Mouse (Mus musculus) induced T-regulatory cell, adult 2 months (primary cell): ENCODE data around the gene Dclk1.

Experiments
- DNase-seq: peaks from one replicate; pipeline ENCODE4 v3.0.0-alpha.2; 2012; ENCODE audit warnings: low read depth

Dclk1 gene

GRCm38 (mm10) chr3:55541799-55542198 is 299.6 kb downstream of the Dclk1 start:
- no peak for DNase-seq

- DNase-seq = no peak
Observed at GRCm38 (mm10) chr3:55542310-55542709, 300.1 kb downstream of the Dclk1 start.

- DNase-seq = no peak
Observed at GRCm38 (mm10) chr3:55542947-55543346, 300.8 kb downstream of the Dclk1 start.

DNA sequence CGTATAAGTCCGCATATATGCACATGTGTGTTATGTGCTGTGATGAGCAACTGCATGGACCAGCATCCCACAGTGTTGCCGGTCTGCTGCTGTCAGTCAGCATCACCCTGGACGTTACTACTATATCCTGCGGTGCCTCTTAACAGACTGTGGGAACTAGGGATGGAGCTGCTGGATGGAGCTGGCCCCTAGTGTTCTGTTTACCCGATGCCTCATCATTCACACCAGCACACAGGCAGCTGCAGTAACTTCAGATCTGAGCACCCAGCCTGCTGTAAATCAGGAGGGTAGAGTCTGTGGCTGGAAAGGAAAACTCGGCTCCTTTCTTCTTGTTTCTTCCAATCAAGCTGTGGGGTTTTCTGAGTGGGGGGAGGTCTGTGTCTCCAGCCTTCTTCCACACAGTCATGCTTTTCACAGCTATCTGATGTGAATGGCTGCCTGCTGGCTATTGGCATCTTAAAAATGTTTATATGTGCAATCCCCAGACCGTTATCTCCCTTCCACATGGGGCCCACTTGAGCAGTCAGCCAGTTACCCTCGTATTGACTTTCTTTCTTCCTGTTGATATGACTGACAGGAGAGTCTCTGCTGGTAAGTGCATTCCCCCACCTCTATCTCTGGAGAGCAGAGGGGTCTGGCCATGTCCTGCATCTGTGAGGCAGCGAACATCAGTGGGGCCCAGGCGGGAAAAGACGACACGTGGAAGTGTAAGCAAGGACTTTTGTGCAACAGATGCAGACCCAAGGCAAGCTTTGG is 301.9 kb downstream of the Dclk1 start:
- no peak for DNase-seq

GRCm38 (mm10) chr3:55545296-55545695 is 303.1 kb downstream of the Dclk1 start:
- DNase-seq = no peak

DNA sequence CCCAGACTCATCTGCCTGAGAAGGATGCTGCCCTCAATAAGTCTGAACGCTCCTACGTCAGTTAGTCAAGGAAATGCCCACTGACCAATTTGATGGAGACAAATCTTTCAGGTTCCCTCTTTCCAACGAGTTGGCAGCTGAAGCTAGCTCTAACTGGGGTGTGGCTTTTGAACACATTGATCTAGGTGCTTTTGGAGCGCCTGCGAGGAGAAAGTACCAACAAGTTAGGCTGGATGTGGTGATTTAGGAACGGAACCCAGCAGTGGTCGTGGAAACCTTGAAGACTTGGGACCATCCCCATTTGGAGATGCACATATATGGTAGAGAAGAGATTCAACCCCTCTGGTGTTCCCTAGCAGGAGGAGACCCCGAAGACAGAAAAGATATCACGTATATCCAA is 303.8 kb downstream of the Dclk1 start:
- DNase-seq = no peak

- DNase-seq = no peak
Observed at GRCm38 (mm10) chr3:55547106-55547505, 304.9 kb downstream of the Dclk1 start.

- DNase-seq = no peak
Observed at GRCm38 (mm10) chr3:55549376-55549775, 307.2 kb downstream of the Dclk1 start.

- no peak for DNase-seq
Observed at GRCm38 (mm10) chr3:55550962-55551361, 308.8 kb downstream of the Dclk1 start.

DNA sequence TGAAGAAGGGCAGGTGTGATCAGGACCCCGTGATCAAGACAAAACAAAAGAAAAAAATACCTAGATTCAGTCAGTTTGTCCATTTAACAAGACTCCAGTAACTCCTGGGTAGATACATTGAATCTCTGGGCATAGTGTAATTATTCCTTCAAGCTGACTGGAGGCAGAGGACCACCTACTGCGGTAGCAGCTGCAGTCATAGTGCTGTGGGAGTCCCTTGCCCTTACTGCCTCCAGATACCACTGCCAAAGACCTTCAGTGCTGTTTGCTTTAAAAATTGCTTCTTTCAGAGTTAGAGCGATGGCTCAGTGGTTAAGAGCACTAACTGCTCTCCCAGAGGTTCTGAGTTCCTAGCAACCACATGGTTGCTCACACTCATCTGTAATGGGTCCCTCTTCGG is 309.7 kb downstream of the Dclk1 start:
- no peak for DNase-seq

DNA sequence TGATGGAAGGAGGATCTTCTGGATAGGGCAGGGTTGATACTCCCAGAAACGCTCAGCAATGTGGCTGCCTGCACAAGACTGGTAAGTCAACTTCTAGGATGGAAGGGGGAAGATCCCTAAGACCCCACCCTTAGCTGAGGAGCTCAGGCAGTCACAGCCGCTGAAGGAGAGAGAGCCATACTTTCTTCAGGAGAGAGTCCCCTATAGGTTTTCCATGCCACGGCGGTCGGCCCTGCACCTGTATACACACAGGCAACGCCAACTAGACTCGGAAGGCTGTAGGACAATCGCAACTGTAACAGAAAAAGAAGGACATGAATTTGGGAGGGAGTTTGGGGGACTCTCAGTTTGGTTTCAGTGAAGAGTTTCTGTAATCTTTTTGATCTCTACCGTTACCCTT is 310.9 kb downstream of the Dclk1 start:
- DNase-seq = no peak

DNA sequence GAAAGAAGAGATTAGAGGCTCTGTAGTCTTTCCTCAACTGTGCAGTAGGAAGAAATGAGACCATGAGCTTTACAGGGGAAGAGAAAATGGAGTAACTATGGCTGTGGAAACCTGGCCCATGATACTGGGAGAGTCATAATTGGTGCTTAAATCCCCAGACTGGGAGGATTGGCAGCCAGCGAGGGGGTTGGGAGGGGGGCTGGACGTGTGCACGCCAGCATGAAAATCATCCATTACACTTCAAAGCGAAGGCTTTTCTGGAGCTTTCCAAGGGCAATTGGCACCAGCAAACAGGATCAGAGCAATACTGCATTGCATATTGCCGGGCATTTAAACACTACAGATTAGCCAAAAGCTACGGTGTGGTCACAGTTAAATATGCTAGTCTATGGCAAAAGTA is 313.7 kb downstream of the Dclk1 start:
- DNase-seq = no peak

- no peak for DNase-seq
Observed at GRCm38 (mm10) chr3:55558570-55558969, 316.4 kb downstream of the Dclk1 start.

- DNase-seq = no peak
Observed at GRCm38 (mm10) chr3:55567476-55567875, 325.3 kb downstream of the Dclk1 start.

DNA sequence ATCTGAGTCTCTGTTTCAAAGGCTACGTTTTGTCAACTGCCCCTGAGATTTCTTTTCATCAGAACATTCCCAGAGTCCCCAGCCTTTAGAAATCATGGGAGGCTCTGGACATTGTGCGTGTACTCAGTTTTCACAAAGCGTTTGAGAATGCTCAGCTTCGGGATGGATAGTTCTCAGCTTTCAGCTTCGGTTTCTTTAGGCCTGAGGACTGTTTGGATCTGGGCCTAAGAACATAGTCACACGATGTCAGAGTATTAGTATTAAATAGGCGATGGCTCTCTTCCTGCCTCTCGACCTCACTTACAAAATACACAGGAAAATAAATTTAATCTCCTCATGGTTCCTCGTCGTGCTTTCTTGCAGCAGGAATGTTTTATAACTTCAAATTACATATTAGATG is 327.4 kb downstream of the Dclk1 start:
- DNase-seq = no peak

DNA sequence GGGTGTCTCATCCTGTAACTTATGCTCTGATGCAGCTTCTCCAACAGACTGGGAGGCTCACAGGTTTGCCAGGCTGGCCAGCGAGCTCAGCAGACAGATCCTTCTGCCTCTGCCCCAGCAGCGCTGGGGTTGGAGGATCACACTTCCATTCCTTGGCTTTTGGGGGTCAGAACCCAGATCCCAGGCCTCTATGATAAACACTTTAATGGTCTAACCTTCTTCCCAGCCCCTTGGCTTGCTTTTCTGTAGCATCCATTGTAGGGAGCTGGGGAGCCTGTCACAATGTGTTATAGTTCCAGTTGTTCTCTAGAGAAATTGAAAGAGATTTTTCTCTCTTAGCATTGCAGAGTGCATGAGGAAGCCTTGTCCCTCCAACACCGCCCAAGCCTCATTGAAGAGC is 328.9 kb downstream of the Dclk1 start:
- no peak for DNase-seq

DNA sequence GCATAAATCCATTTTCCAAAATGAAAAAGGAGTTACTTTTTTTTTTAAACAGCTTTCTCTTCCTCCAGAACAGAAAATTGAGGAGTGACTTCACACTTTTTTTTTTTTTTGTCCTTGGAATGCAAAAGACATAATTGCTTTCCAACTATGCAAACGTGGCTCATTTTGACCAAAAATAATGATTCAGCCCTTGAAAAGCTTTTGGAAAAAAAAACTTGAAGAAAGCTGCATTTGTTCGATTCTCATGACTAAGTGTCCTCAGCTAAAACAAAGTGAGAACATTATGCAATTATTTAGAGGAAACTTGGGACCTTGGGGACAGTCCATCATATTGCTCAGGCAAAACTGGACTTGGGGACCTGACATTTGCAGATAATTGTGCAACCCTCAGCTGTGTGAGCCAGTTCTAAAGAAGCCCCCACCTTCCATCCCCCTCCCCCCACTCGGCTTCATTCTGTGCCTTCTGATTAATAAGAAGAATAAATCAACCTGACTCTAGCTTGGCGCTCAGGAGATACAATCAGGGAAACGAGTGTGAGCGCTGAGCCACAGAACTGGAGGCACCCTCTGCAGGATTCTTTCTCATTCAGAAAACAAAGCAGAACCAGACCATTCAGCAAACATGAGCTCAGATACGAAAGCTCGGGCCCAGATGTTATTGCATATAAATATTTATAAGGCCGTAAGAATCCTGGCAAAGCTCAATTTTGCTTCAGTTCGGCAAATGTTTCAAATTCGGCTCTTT is 329.6 kb downstream of the Dclk1 start:
- no peak for DNase-seq

DNA sequence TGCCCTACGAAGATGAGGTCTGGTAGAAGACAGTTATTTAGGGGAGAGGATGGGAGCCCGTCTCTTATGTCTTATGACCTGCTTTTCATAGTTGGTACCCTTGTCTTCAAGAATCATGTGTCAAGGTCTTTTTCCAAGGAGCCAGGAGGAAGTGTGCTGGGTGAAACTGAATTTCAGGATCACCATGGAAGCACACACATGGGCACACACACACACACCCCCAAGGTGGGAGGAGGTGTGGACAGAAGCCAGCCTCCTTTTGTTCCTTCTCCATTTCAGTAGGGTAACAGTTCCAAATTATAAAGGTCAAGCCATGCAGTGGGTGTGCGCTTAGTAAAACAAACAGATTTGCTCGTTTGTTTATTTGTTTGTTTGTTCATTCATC is 330.1 kb downstream of the Dclk1 start:
- no peak for DNase-seq

- DNase-seq = no peak
Observed at GRCm38 (mm10) chr3:55574003-55574402, 331.8 kb downstream of the Dclk1 start.

- no peak for DNase-seq
Observed at GRCm38 (mm10) chr3:55587434-55587971, 345.3 kb downstream of the Dclk1 start.

GRCm38 (mm10) chr3:55587972-55588946 is 346.1 kb downstream of the Dclk1 start:
- DNase-seq = no peak
